In genomic region chr13:55622649-55623541, GRCm38 (mm10) we compare ENCODE assay signal across 8 mouse cellular contexts. TPM values are rescaled to one million over a fixed set of nuclear protein-coding genes. Genes with fewer than 3 reads are reported as not detected.
A peak's percentile ranks its signal among the peaks of the same experiment; 100 is the strongest.
DNase-seq lines count a peak whose midpoint lies in the region; ATAC-seq and TF ChIP-seq lines count a peak whose summit lies in the region.

Caml (plus strand) TSS chr13:55623005.

- H3K9me3 ChIP-seq in G1E (replicated peaks), result no peaks in the 10 kb centered on the region
- no peaks in the 10 kb centered on the region for H3K9me3 ChIP-seq in forebrain, embryonic 16.5 days (ENCODE audit: control insufficient read depth, low read length)
- no peaks in the 10 kb centered on the region for H3K9me3 ChIP-seq in lung, embryonic 14.5 days (ENCODE audit: low read depth, low read length)

- peak; percentile 59 for DNase-seq in G1E (ENCODE audit: low spot score)
- DNase-seq in cerebellum, adult 18-20 months, result peak; percentile 89
- peak; percentile 89 to 92 for DNase-seq in heart, postnatal 36 days
- peak; percentile 77 to 83 for DNase-seq in layer of hippocampus, adult 2 months (ENCODE audit: low spot score in 2 of 2)
- peak; percentile 98 for DNase-seq in lung, embryonic 14.5 days
- DNase-seq in thymus, adult 2 months, result peak; percentile 87

- no peak for TF ChIP-seq CTCF in G1E (IDR thresholded peaks at IDR 0.05; ENCODE audit: low read depth, low read length)
- TF ChIP-seq CTCF in layer of hippocampus, adult 2 months (conservative IDR thresholded peaks at IDR 0.05), result no peak
- TF ChIP-seq CTCF in lung, embryonic 14.5 days (IDR thresholded peaks at IDR 0.05; ENCODE audit: low read depth), result no peak
- no peak for TF ChIP-seq CTCF in olfactory bulb, adult 2 months (IDR thresholded peaks at IDR 0.05; ENCODE audit: insufficient read depth, low read depth, low read length)
- no peak for TF ChIP-seq CTCF in thymus, adult 2 months (IDR thresholded peaks at IDR 0.05; ENCODE audit: borderline replicate concordance, control insufficient read depth, extremely low read depth, insufficient read depth, low read length, poor library complexity)

- H3K4me3 ChIP-seq in G1E (ENCODE audit: low read depth, low read length), result peak within 1 kb of the TSS; percentile 92
- peak within 1 kb of the TSS; percentile 73 for H3K4me3 ChIP-seq in forebrain, embryonic 16.5 days (replicated peaks; ENCODE audit: low read length)
- H3K4me3 ChIP-seq in layer of hippocampus, adult 2 months, result peak within 1 kb of the TSS; percentile 90
- peak within 1 kb of the TSS; percentile 85 for H3K4me3 ChIP-seq in lung, embryonic 14.5 days (ENCODE audit: low read depth, low read length)
- peak within 1 kb of the TSS; percentile 82 for H3K4me3 ChIP-seq in olfactory bulb, adult 2 months (ENCODE audit: insufficient read depth, low read depth, low read length)
- peak within 1 kb of the TSS; percentile 76 for H3K4me3 ChIP-seq in thymus, adult 2 months (ENCODE audit: control insufficient read depth, insufficient read depth, low read length)

- H3K9ac ChIP-seq in forebrain, embryonic 16.5 days (replicated peaks; ENCODE audit: low read depth, low read length), result peak within 1 kb of the TSS; percentile 77
- peak within 1 kb of the TSS; percentile 78 for H3K9ac ChIP-seq in lung, embryonic 14.5 days

- H3K27ac ChIP-seq in forebrain, embryonic 16.5 days (ENCODE audit: low read length), result peak within 1 kb of the TSS; percentile 91
- H3K27ac ChIP-seq in layer of hippocampus, adult 2 months, result peak within 1 kb of the TSS; percentile 99
- peak within 1 kb of the TSS; percentile 88 for H3K27ac ChIP-seq in lung, embryonic 14.5 days (ENCODE audit: low read depth)
- H3K27ac ChIP-seq in olfactory bulb, adult 2 months (ENCODE audit: insufficient read depth, low read depth, low read length), result peak within 1 kb of the TSS; percentile 93
- H3K27ac ChIP-seq in thymus, adult 2 months (ENCODE audit: control insufficient read depth, insufficient read depth, low read length), result peak within 1 kb of the TSS; percentile 51

- intact Hi-C loops in heart, postnatal 36 days (cut with DNase I), result no loop called here

- no peaks in the 10 kb centered on the region for H3K27me3 ChIP-seq in G1E (ENCODE audit: insufficient read depth, low read length)
- H3K27me3 ChIP-seq in forebrain, embryonic 16.5 days (replicated peaks; ENCODE audit: control insufficient read depth, insufficient read depth, low read length), result no peaks in the 10 kb centered on the region
- H3K27me3 ChIP-seq in lung, embryonic 14.5 days (ENCODE audit: insufficient read depth, low read length), result no peaks in the 10 kb centered on the region
- H3K27me3 ChIP-seq in thymus, adult 2 months (ENCODE audit: control insufficient read depth, insufficient read depth, low read length), result no peaks in the 10 kb centered on the region

- peaks cover 23% of the 10 kb centered on the region for H3K4me1 ChIP-seq in G1E (ENCODE audit: insufficient read depth, low read depth, low read length)
- H3K4me1 ChIP-seq in forebrain, embryonic 16.5 days (replicated peaks; ENCODE audit: control insufficient read depth, insufficient read depth, low read length), result peaks cover 26% of the 10 kb centered on the region
- peaks cover 3% of the 10 kb centered on the region; the same call in 1 of the 2 replicates for H3K4me1 ChIP-seq in lung, embryonic 14.5 days (ENCODE audit: insufficient read depth)
- H3K4me1 ChIP-seq in olfactory bulb, adult 2 months (ENCODE audit: control insufficient read depth, insufficient read depth, low read length), result peaks cover 10% of the 10 kb centered on the region
- peaks cover 10% of the 10 kb centered on the region for H3K4me1 ChIP-seq in thymus, adult 2 months (replicated peaks; ENCODE audit: control insufficient read depth, insufficient read depth, low read length)

- peaks cover 30% of the 10 kb centered on the region for H3K36me3 ChIP-seq in G1E (replicated peaks)
- peaks cover 5% of the 10 kb centered on the region; the same call in 1 of the 2 replicates for H3K36me3 ChIP-seq in forebrain, embryonic 16.5 days (ENCODE audit: control insufficient read depth, insufficient read depth)
- H3K36me3 ChIP-seq in lung, embryonic 14.5 days (ENCODE audit: insufficient read depth), result peaks cover 20% of the 10 kb centered on the region; the same call in 1 of the 2 replicates
- H3K36me3 ChIP-seq in thymus, adult 2 months (ENCODE audit: control insufficient read depth, insufficient read depth, low read length), result peaks cover 1% of the 10 kb centered on the region; the same call in 1 of the 2 replicates

- peak; percentile 74 for TF ChIP-seq POLR2A in olfactory bulb, adult 2 months (IDR thresholded peaks at IDR 0.05; ENCODE audit: insufficient read depth, low read depth, low read length)
- peak; percentile 54; the same call in 1 of the 2 replicates for TF ChIP-seq POLR2A in thymus, adult 2 months (IDR thresholded peaks at IDR 0.05; ENCODE audit: control insufficient read depth, extremely low read depth, insufficient read depth, low read length, poor library complexity)

- H3K4me2 ChIP-seq in forebrain, embryonic 16.5 days (ENCODE audit: low read length), result peak within 1 kb of the TSS; percentile 95
- peak within 1 kb of the TSS; percentile 91 for H3K4me2 ChIP-seq in lung, embryonic 14.5 days

- WGBS in forebrain, embryonic 16.5 days, result under 1% methylated on average over 59 of the region's 59 CpGs
- WGBS in lung, embryonic 14.5 days, result under 1% methylated on average over 59 of the region's 59 CpGs
- under 1% methylated on average over 59 of the region's 59 CpGs for WGBS in olfactory bulb, adult 2 months
- under 1% methylated on average over 59 of the region's 59 CpGs for WGBS in thymus, adult 2 months

- ATAC-seq in G1E (ENCODE audit: extremely low read depth, insufficient number of reproducible peaks, low FRiP score, poor library complexity, severe bottlenecking), result peak; percentile 97
- ATAC-seq in forebrain, embryonic 16.5 days, result peak; percentile 99
- peak; percentile 100 for ATAC-seq in lung, embryonic 14.5 days (ENCODE audit: insufficient read depth)

RNA-seq across cellular contexts. Expression of gene Caml, which starts in this region (rescaled TPM):
- total RNA-seq in G1E (2014; fragmentation: Nextera tagmentation) (27.2 and 27.4 TPM in 2 replicates), G1E (2017) (33.8 and 37.2 TPM in 2 replicates)
- 24.5 and 25.2 TPM in 2 replicates for polyA plus RNA-seq in G1E (2012)
- polyA plus RNA-seq in forebrain, embryonic 16.5 days (2015; fragmentation: Nextera tagmentation; extraction: Ambion mirVana), result 96.9 and 104 TPM in 2 replicates
- total RNA-seq in heart, postnatal 36 days (2021), result 10 to 100 TPM; 12.5 TPM
- total RNA-seq in layer of hippocampus, adult 2 months (2021), result 10 to 100 TPM; 38.7 to 50.2 TPM
- polyA plus RNA-seq in lung, embryonic 14.5 days (2014; fragmentation: Nextera tagmentation; extraction: Ambion mirVana), result 54.9 and 55.8 TPM in 2 replicates
- not detected in 2 replicates for polyA plus RNA-seq in olfactory bulb, adult 2 months (2012; ENCODE audit: insufficient read depth, insufficient read length, low replicate concordance, missing spikeins)
- polyA plus RNA-seq in thymus, adult 2 months (2012; rRNA removed), result 15.7 and 17.8 TPM in 2 replicates

Comparison
In these comparisons a context has a peak if more than half of its experiments do, and no peak if none do; other contexts are left out.
1. Peak in every context shown above with its lines: DNase-seq, ATAC-seq, H3K4me3 ChIP-seq and H3K27ac ChIP-seq.